Mouse (Mus musculus) kidney, adult 2 months (tissue): Measurements from ENCODE around the gene Vwa2. TPM values are rescaled to one million over a fixed set of nuclear protein-coding genes. Genes with fewer than 3 reads are reported as not detected.
A peak's percentile ranks its signal among the peaks of the same experiment; 100 is the strongest.

Source experiments
- DNase-seq: peaks from one replicate; pipeline ENCODE4 v3.0.0; 2021
- H3K27ac ChIP-seq: fragments of 200-500 bp; 2 replicates; pipeline ENCODE4 v1.5.1; 2012; ENCODE audit warnings: low read depth, low read length, control low read depth, inconsistent platforms; ENCODE audit not compliant: insufficient read depth
- H3K27me3 ChIP-seq: fragments of 200-500 bp; replicated peaks from 2 replicates; pipeline ENCODE4 v1.6.1; 2012; ENCODE audit warnings: mild to moderate bottlenecking, moderate library complexity, low read length, inconsistent platforms; ENCODE audit not compliant: control insufficient read depth, insufficient read depth
- H3K36me3 ChIP-seq: fragments of 200-500 bp; 2 replicates; pipeline ENCODE4 v1.6.1; 2012; ENCODE audit warnings: mild to moderate bottlenecking, moderate library complexity, low read length, inconsistent platforms; ENCODE audit not compliant: control insufficient read depth, insufficient read depth
- H3K4me1 ChIP-seq: fragments of 200-500 bp; 2 replicates; pipeline ENCODE4 v1.6.1; 2011; ENCODE audit warnings: low read length; ENCODE audit not compliant: control insufficient read depth, insufficient read depth
- H3K4me3 ChIP-seq: fragments of 200-500 bp; 2 replicates; pipeline ENCODE4 v1.5.1; 2011; ENCODE audit warnings: mild to moderate bottlenecking, low read depth, low read length, control low read depth; ENCODE audit not compliant: insufficient read depth
- CTCF ChIP-seq: fragments of 200-500 bp; conservative IDR thresholded peaks from 2 replicates; pipeline ENCODE4 v1.5.1; 2011; ENCODE audit warnings: low read depth, mild to moderate bottlenecking, control low read depth, low read length, moderate library complexity, mixed read lengths; ENCODE audit not compliant: insufficient read depth, insufficient read length
- POLR2A ChIP-seq: fragments of 200-500 bp; IDR thresholded peaks from one replicate; pipeline ENCODE4 v1.6.1; 2011; ENCODE audit warnings: low read depth, low read length, control low read depth
- WGBS: fragments of 180-500 bp; shearing (Covaris S2); methylation state at CpG from one replicate; pipeline ENCODE4 v1.1.7; 2018; 5-methylcytosine and 5-hydroxymethylcytosine counted together
- polyA plus RNA-seq: library from polyadenylated mRNA; depleted of rRNA; stranded (reverse); fragments of >200 nt; gene quantifications from 2 replicates; pipeline ENCODE4 v1.2.3, GENCODE M21; 2012

Gene Vwa2
- polyA plus RNA-seq, 1 experiment, result 11.2 TPM

- Histone ChIP-seq H3K27me3 (no peaks in the 10 kb centered on the region), H3K4me3 (no peak overlapping the region), H3K27ac (no peak overlapping the region), H3K4me1 (peaks cover 2% of the 10 kb centered on the region; the same call in 1 of the 2 replicates), H3K36me3 (no peaks in the 10 kb centered on the region)
- TF ChIP-seq CTCF (no peak), POLR2A (no peak)
- no peak for DNase-seq
- 86% methylated on average over 13 of the region's 13 CpGs for WGBS
Measured at GRCm38 (mm10) chr19:56920232-56920631, 46.2 kb downstream of the Vwa2 start.

GRCm38 (mm10) chr19:56921744-56922143 is 47.7 kb downstream of the Vwa2 start:
- no peaks in the 10 kb centered on the region for H3K36me3 ChIP-seq
- H3K27me3 ChIP-seq, result no peaks in the 10 kb centered on the region
- H3K4me1 ChIP-seq, result no peaks in the 10 kb centered on the region
- DNase-seq, result peak; percentile 51
- WGBS, result 62% methylated on average over 5 of the region's 5 CpGs
- no peak overlapping the region for H3K4me3 ChIP-seq
- no peak overlapping the region for H3K27ac ChIP-seq
- no peak for TF ChIP-seq POLR2A
- no peak for TF ChIP-seq CTCF

GRCm38 (mm10) chr19:56929392-56929791 is 55.3 kb downstream of the Vwa2 start:
- H3K27me3 ChIP-seq, result no peaks in the 10 kb centered on the region
- WGBS, result 57% methylated on average over 3 of the region's 3 CpGs
- peak; percentile 62 for DNase-seq
- no peak overlapping the region for H3K27ac ChIP-seq
- H3K36me3 ChIP-seq, result no peaks in the 10 kb centered on the region
- H3K4me1 ChIP-seq, result no peaks in the 10 kb centered on the region
- TF ChIP-seq POLR2A (no peak), CTCF (no peak)
- no peak overlapping the region for H3K4me3 ChIP-seq

GRCm38 (mm10) chr19:56930029-56930428 is 56.0 kb downstream of the Vwa2 start:
- Histone ChIP-seq H3K4me3 (no peak overlapping the region), H3K27ac (no peak overlapping the region), H3K36me3 (no peaks in the 10 kb centered on the region), H3K4me1 (no peaks in the 10 kb centered on the region), H3K27me3 (no peaks in the 10 kb centered on the region)
- DNase-seq, result no peak
- 86% methylated on average over 9 of the region's 9 CpGs for WGBS
- TF ChIP-seq CTCF (peak; percentile 31; the same call in 1 of the 2 replicates), POLR2A (no peak)

- DNase-seq, result no peak
- H3K4me1 ChIP-seq, result no peaks in the 10 kb centered on the region
- no peaks in the 10 kb centered on the region for H3K27me3 ChIP-seq
- H3K36me3 ChIP-seq, result no peaks in the 10 kb centered on the region
- H3K27ac ChIP-seq, result no peak overlapping the region
- H3K4me3 ChIP-seq, result no peak overlapping the region
- WGBS, result 91% methylated on average over 3 of the region's 3 CpGs
- TF ChIP-seq POLR2A (no peak), CTCF (no peak)
Measured at GRCm38 (mm10) chr19:56933800-56934199, 59.8 kb downstream of the Vwa2 start.

- WGBS, result 92% methylated on average over 6 of the region's 6 CpGs
- Histone ChIP-seq H3K4me1 (no peaks in the 10 kb centered on the region), H3K4me3 (no peak overlapping the region), H3K27ac (no peak overlapping the region), H3K27me3 (no peaks in the 10 kb centered on the region), H3K36me3 (no peaks in the 10 kb centered on the region)
- DNase-seq, result no peak
- TF ChIP-seq CTCF, result no peak
- no peak for TF ChIP-seq POLR2A
Measured at GRCm38 (mm10) chr19:56935111-56935510, 61.1 kb downstream of the Vwa2 start.

- Histone ChIP-seq H3K36me3 (no peaks in the 10 kb centered on the region), H3K27me3 (no peaks in the 10 kb centered on the region), H3K4me3 (no peak overlapping the region), H3K4me1 (no peaks in the 10 kb centered on the region), H3K27ac (no peak overlapping the region)
- no peak for DNase-seq
- no peak for TF ChIP-seq POLR2A
- peak; percentile 31; the same call in 1 of the 2 replicates for TF ChIP-seq CTCF
- 94% methylated on average over 7 of the region's 7 CpGs for WGBS
Measured at GRCm38 (mm10) chr19:56935777-56936176, 61.7 kb downstream of the Vwa2 start.
